Mouse (Mus musculus) liver, embryonic 16.5 days (tissue): Measurements from ENCODE around the gene Eaf2. TPM values are rescaled to one million over a fixed set of nuclear protein-coding genes. Genes with fewer than 3 reads are reported as not detected.
"Not testable (repeated sequence)": the region's sequence is repeated elsewhere in the genome, so short reads cannot be mapped to it uniquely, and the experiment has no call there.

ENCODE experiments used
- ATAC-seq: fragments of 200-750 bp; cut with Nextera tagmentation; 2 replicates; pipeline ENCODE4 v1.8.0; 2017; ENCODE audit warnings: low read depth, mild to moderate bottlenecking, moderate number of reproducible peaks, moderate library complexity
- H3K27ac ChIP-seq: fragments of 300-500 bp; sonication (generic); 2 replicates; pipeline ENCODE4 v1.5.1; 2014; ENCODE audit warnings: mild to moderate bottlenecking, low read length
- H3K27me3 ChIP-seq: fragments of 300-500 bp; sonication (generic); 2 replicates; pipeline ENCODE4 v1.6.1; 2014; ENCODE audit warnings: low read depth, low read length, mixed read lengths; ENCODE audit not compliant: control insufficient read depth, insufficient read depth
- H3K36me3 ChIP-seq: fragments of 300-500 bp; sonication (generic); 2 replicates; pipeline ENCODE4 v1.6.1; 2014; ENCODE audit warnings: mild to moderate bottlenecking; ENCODE audit not compliant: control insufficient read depth, insufficient read depth
- H3K4me1 ChIP-seq: fragments of 300-500 bp; sonication (generic); 2 replicates; pipeline ENCODE4 v1.6.1; 2014; ENCODE audit warnings: low read depth, low read length, mixed read lengths; ENCODE audit not compliant: control insufficient read depth
- H3K4me2 ChIP-seq: fragments of 300-500 bp; sonication (generic); 2 replicates; pipeline ENCODE4 v1.6.1; 2014; ENCODE audit warnings: low read depth, low read length, mixed read lengths
- H3K4me3 ChIP-seq: fragments of 300-500 bp; sonication (generic); 2 replicates; pipeline ENCODE4 v1.5.1; 2014; ENCODE audit warnings: low read depth, mild to moderate bottlenecking, low read length
- H3K9ac ChIP-seq: fragments of 300-500 bp; sonication (generic); 2 replicates; pipeline ENCODE4 v1.6.1; 2014; ENCODE audit warnings: low read depth, low read length
- H3K9me3 ChIP-seq: fragments of 300-500 bp; sonication (generic); replicated peaks from 2 replicates; pipeline ENCODE4 v1.6.1; 2016; ENCODE audit warnings: low read length; ENCODE audit not compliant: control insufficient read depth
- WGBS: fragments of 180-500 bp; shearing (Covaris S2); extraction: QIAGEN DNeasy Blood & Tissue Kit; methylation state at CpG from one replicate; pipeline ENCODE4 v1.1.7; 2014; ENCODE audit not compliant: insufficient replicate concordance; 5-methylcytosine and 5-hydroxymethylcytosine counted together
- polyA plus RNA-seq: library from polyadenylated mRNA; unstranded; fragments of >200 nt; fragmentation: Nextera tagmentation; extraction: Ambion mirVana; gene quantifications from 2 replicates; pipeline ENCODE4 v1.2.1, GENCODE M21; 2015

Eaf2 gene
- polyA plus RNA-seq, 1 experiment from 2014 or later: 0.28 TPM

DNA sequence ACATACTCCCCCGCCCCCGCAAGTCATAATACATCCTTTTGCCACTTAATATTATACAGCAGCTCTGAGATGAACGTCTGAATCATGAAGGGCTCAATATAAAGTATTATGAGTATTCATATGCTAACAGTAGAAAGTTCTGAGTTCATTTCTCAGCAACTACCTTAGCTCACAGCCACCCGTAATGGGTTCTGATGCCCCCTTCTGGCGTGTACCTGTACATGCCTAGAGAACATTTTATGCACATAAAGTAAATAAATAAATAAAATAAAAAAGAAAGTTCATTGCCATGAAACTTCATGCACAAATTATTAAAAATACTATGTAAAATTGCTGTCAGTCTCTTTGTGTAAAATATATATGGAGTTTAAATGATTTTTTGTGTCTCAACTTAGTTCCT lies 2.5 kb upstream of the Eaf2 start:
- H3K27ac ChIP-seq: no peak overlapping the region
- H3K9me3 ChIP-seq: no peaks in the 10 kb centered on the region
- no peaks in the 10 kb centered on the region for H3K36me3 ChIP-seq
- no peaks in the 10 kb centered on the region for H3K27me3 ChIP-seq
- WGBS: 63% methylated on average over 5 of the region's 5 CpGs
- no peak overlapping the region for H3K4me2 ChIP-seq
- H3K4me1 ChIP-seq: peaks cover 11% of the 10 kb centered on the region
- ATAC-seq: no peak
- no peak overlapping the region for H3K9ac ChIP-seq
- no peak overlapping the region for H3K4me3 ChIP-seq

DNA sequence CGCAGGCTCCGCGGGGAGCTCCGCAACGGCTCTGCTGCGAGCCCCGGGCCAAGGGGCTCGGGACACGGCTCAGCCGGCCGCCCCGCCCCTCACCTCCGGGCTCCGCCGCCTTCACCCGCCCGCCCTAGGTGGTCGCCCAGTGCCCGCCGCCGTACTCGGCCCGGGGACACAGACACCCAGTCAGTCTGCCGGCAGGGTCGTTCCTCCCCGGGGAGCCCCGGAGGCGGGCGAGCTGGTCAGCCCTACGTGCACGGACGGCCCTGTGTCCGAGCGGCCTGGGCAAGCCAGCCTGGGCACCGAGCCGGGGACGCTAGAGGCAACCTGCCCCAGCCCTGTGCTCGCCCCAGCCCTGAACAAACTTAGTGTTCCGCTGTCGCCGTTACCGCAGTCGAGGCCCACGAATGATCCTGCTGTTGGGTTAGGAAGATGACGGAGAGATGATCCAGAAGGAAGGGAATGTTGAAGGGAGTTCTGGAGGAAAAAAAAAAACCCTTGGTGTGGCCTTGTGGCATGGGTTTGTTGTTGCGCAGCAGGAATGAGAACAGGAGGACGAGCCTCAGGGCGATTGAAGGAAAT lies 561 bp upstream of the Eaf2 start:
- WGBS: under 1% methylated on average over 45 of the region's 48 CpGs
- Histone ChIP-seq H3K27ac (peak overlapping the region; percentile 78), H3K4me2 (peak overlapping the region; percentile 75), H3K27me3 (no peaks in the 10 kb centered on the region), H3K9ac (peak overlapping the region; percentile 86), H3K4me1 (peaks cover 11% of the 10 kb centered on the region), H3K4me3 (peak overlapping the region; percentile 87), H3K36me3 (no peaks in the 10 kb centered on the region; the same call in 1 of the 2 replicates), H3K9me3 (no peaks in the 10 kb centered on the region)
- ATAC-seq: peak; percentile 62

DNA sequence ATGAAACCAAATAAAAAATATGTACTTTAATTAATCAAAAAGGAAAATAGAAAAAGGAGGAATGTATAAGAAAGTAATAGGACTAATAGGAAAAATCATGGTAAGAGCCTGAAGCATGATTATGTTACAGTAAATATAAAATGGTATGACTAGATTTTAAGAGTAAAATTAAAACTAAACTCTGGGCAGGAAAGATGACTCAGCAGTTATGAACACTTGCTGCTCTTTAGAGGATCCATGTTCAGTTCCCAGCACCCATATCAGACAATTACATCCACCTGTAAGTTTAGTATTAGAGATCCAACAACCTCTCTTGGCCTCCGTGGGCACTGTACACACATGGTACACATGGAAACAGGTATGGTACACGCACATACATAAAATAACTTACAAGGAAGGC lies 5.4 kb downstream of the Eaf2 start:
- Histone ChIP-seq H3K9ac (no peak overlapping the region), H3K27me3 (no peaks in the 10 kb centered on the region), H3K9me3 (no peaks in the 10 kb centered on the region), H3K36me3 (no peaks in the 10 kb centered on the region; the same call in 1 of the 2 replicates), H3K4me3 (no peak overlapping the region), H3K27ac (no peak overlapping the region), H3K4me1 (peaks cover 6% of the 10 kb centered on the region), H3K4me2 (no peak overlapping the region)
- no peak for ATAC-seq
- 74% methylated on average over 2 of the region's 2 CpGs for WGBS

DNA sequence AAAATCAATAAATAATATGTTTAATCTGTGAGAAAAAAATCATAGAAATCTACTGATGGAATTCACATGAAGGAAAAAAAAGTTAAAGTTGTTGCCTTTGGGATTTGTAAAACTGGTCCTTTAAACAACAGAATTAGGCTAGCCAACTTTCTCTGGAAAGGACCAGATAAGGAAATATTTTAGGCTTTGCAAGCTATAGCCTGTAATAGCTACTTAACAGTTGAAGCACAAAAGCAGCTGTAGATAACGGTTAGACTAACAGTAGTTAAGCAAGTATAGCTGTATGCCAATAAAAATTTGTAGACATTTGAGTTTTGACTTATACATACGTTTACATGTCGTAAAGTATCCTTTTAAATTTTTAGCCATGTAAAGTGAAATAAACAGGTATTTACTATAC lies 11.2 kb downstream of the Eaf2 start:
- Histone ChIP-seq H3K4me1 (no peaks in the 10 kb centered on the region), H3K36me3 (no peaks in the 10 kb centered on the region), H3K9ac (no peak overlapping the region), H3K27ac (no peak overlapping the region), H3K4me3 (no peak overlapping the region), H3K9me3 (no peaks in the 10 kb centered on the region), H3K27me3 (no peaks in the 10 kb centered on the region), H3K4me2 (no peak overlapping the region)
- WGBS: 54% methylated on average over 3 of the region's 3 CpGs
- no peak for ATAC-seq

DNA sequence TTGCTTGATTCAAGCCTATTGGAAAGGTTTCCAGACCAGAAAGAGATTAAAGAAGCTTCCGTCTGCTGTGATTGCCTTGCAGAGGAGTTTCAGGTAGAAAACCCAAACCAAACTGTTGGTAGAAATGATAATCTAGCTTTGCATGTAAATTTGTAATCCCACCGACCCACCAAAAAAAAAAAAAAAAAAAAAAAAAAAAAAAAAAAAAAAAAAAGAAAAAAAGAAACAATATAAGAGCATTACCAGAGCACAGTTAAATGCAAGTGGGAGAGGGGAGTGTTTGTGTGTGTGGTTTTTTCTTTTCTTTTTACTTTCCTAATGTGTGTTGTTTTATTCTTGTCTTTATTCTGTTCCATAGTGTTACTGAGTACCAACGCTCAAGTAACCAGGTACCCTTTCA lies 23.6 kb downstream of the Eaf2 start:
- Histone ChIP-seq H3K9ac (no peak overlapping the region), H3K27ac (no peak overlapping the region), H3K4me1 (no peaks in the 10 kb centered on the region), H3K4me2 (no peak overlapping the region), H3K27me3 (no peaks in the 10 kb centered on the region), H3K9me3 (no peaks in the 10 kb centered on the region), H3K4me3 (no peak overlapping the region), H3K36me3 (no peaks in the 10 kb centered on the region)
- WGBS: 77% methylated on average over 3 of the region's 3 CpGs
- no peak for ATAC-seq

DNA sequence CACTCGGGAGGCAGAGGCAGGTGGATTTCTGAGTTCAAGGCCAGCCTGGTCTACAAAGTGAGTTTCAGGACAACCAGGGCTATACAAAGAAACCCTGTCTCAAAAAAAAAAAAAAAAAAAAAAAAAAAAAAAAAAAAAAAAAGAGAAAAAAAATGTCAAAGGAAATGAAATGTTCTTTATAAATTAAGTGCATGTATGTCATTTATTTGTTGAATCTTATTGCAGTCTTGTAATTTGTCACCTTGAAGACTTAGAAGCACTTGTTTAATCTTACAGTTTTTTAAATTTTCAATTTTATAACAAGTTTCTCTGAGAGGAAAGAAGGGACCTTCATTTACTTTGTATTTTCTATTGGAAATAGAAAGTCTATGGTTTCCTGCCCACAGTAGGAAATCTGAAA lies 27.9 kb downstream of the Eaf2 start:
- H3K9ac ChIP-seq, H3K27ac ChIP-seq, H3K36me3 ChIP-seq, H3K4me1 ChIP-seq, H3K4me2 ChIP-seq, H3K4me3 ChIP-seq, H3K9me3 ChIP-seq, H3K27me3 ChIP-seq, ATAC-seq: not testable (repeated sequence)
- 78% methylated on average over 1 of the region's 1 CpGs for WGBS

DNA sequence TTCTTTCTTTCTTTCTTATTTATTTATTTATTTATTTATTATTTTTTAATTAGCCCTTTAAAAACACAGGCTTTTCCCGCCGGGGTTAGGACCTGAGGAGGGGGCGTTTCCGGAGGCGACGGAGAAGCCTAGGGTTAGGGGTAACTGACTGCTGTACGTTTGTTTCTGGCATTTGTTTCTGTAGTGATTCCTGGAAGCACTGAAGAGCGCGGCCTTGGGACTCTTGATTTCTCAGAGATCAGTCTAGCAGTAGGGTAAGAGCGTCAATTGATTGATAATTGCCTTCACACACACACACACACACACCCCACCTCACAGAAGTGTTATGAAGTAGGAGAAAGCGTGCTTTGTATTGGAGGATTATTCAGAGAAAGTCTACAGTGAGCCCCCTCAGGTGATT lies 46.0 kb downstream of the Eaf2 start:
- H3K4me1 ChIP-seq: peaks cover 10% of the 10 kb centered on the region
- H3K27me3 ChIP-seq: peaks cover 2% of the 10 kb centered on the region; the same call in 1 of the 2 replicates
- peak overlapping the region; percentile 97 for H3K4me2 ChIP-seq
- peak overlapping the region; percentile 92 for H3K4me3 ChIP-seq
- H3K9ac ChIP-seq: peak overlapping the region; percentile 87
- H3K36me3 ChIP-seq: no peaks in the 10 kb centered on the region
- ATAC-seq: no peak
- no peaks in the 10 kb centered on the region for H3K9me3 ChIP-seq
- H3K27ac ChIP-seq: no peak overlapping the region
- 11% methylated on average over 11 of the region's 11 CpGs for WGBS

DNA sequence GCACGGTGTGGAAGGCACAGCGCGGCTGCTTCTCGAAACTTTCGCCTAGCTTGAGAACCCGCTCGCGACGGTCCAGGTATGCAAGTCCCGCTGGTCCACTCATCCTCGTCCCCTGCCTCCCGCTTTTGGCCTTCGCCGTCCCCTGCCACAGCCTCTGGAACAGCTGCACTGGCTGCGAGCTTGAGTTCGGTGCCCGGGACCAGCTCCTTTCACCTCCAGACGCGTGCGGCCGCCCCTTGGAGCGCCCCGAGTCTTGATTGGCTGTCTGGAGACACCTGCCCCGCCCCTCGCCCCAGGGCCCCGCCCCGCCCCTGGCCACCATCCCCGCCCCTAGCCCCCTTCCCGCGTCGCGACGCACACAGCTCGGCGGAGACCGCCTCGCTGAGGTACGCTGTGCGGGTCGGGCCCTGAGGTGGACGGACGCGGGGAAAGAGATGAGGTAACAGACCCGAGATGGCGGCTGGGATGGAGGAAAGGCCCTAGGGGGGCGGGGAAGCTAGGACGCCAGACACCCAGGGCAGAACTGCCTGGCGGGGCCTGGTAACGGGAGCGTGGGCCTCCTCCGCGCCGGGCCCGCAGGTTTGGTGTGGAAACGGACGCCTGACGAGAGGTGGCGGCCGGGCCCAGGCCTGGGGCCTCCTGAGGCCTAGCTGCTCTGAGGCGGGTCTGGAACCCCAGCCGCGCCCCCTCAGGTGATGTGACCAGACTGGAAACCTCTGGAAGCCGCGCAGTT lies 46.6 kb downstream of the Eaf2 start, which contains the start of gene Iqcb1:
TSS of gene Iqcb1 (plus strand) at position 332 of the 733 bp plus-strand sequence.
- no peaks in the 10 kb centered on the region for H3K36me3 ChIP-seq
- 0% methylated on average over 61 of the region's 64 CpGs for WGBS
- H3K4me2 ChIP-seq: peak within 1 kb of the TSS; percentile 97
- peak; percentile 99 for ATAC-seq
- peak within 1 kb of the TSS; percentile 92 for H3K4me3 ChIP-seq
- H3K4me1 ChIP-seq: peaks cover 10% of the 10 kb centered on the region
- no peaks in the 10 kb centered on the region for H3K9me3 ChIP-seq
- peaks cover 2% of the 10 kb centered on the region; the same call in 1 of the 2 replicates for H3K27me3 ChIP-seq
- peak within 1 kb of the TSS; percentile 87 for H3K9ac ChIP-seq
- peak within 1 kb of the TSS; percentile 33; the same call in 1 of the 2 replicates for H3K27ac ChIP-seq

DNA sequence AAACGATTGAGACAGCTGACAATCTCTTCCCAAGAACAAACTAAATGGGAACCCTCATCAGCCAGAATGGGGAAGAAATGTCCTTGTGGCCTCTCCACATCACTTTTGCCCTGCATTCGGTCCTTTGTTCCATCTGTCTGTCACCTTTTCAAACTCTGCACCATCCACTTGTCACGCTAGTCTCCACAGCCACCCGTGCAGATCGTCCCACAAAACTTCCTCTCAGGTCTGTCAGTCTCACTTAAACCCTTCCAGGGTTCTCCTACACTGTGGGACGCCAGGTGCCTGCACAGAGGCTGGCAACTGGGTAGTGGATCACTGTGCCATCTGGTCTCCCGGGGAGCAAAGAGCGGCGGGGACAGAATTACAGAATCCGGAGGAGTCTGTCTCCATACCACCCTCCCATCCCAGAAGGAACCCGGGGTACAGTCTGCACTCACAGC lies 47.2 kb downstream of the Eaf2 start:
- peak overlapping the region; percentile 67 for H3K9ac ChIP-seq
- ATAC-seq: peak; percentile 40
- H3K9me3 ChIP-seq: no peaks in the 10 kb centered on the region

More for the DNA sequence above, 47.2 kb downstream of the Eaf2 start:
- H3K4me2 ChIP-seq: peak overlapping the region; percentile 97
- WGBS: 4% methylated on average over 11 of the region's 11 CpGs
- peak overlapping the region; percentile 92 for H3K4me3 ChIP-seq
- H3K4me1 ChIP-seq: peaks cover 10% of the 10 kb centered on the region
- peaks cover 2% of the 10 kb centered on the region; the same call in 1 of the 2 replicates for H3K27me3 ChIP-seq
- no peaks in the 10 kb centered on the region for H3K36me3 ChIP-seq
- H3K27ac ChIP-seq: no peak overlapping the region
